Mouse (Mus musculus): ENCODE results near the gene Zdhhc22.

- no peak for TF ChIP-seq TCF3 (IDR thresholded peaks at IDR 0.05; ENCODE audit: insufficient read length, low read depth)
- peak; percentile 62 for TF ChIP-seq USF1 (IDR thresholded peaks at IDR 0.05; ENCODE audit: low read depth)
- TF ChIP-seq TCF12 (IDR thresholded peaks at IDR 0.05; ENCODE audit: insufficient read depth, poor library complexity, severe bottlenecking): no peak
- no peak for TF ChIP-seq POLR2A (IDR thresholded peaks at IDR 0.05; ENCODE audit: insufficient read length, low read depth)
- TF ChIP-seq MYOD1 (IDR thresholded peaks at IDR 0.05; ENCODE audit: control insufficient read depth in 1 of 3, insufficient read length in 2 of 3, low read depth in 2 of 3): no peak
- peak; percentile 70 for TF ChIP-seq SRF (IDR thresholded peaks at IDR 0.05; ENCODE audit: control insufficient read depth, insufficient read length, low read depth)
- TF ChIP-seq MAX (IDR thresholded peaks at IDR 0.05; ENCODE audit: low read depth): peak; percentile 40
- no peak for TF ChIP-seq MYOG (IDR thresholded peaks at IDR 0.05; ENCODE audit: control insufficient read depth in 1 of 3, insufficient read depth in 1 of 3, insufficient read length in 2 of 3, low read depth in 2 of 3)
Measured at GRCm38 (mm10) chr12:86948627-86949026, 41.6 kb downstream of the Zdhhc22 start.
